Mouse (Mus musculus) right cerebral cortex, postnatal 14 days (tissue): ENCODE data around the gene Cfap73.

ENCODE experiments used
- DNase-seq: peaks from one replicate; pipeline ENCODE4 v3.0.0; 2022

Gene Cfap73

DNA sequence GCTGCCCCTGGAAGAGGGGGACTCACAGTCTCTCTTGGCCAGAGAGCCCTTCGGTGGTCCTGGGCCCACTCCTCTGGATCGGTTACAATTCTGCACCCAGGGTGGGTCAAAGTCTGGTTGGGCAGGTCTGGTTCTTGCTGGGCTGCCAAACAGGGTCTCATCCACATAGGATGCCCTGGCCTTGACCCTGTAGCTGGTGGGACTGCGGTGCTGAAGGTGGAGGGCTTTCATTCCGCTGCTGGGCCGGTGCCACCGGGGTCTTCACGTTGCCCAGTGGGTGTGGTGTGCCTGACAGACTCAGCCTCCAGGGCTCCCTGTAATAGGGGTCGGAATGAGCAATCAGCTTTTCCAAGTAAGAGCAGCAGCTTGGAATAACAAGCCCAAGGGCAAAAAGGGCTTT is 22.6 kb downstream of the Cfap73 start:
- no peak for DNase-seq

DNA sequence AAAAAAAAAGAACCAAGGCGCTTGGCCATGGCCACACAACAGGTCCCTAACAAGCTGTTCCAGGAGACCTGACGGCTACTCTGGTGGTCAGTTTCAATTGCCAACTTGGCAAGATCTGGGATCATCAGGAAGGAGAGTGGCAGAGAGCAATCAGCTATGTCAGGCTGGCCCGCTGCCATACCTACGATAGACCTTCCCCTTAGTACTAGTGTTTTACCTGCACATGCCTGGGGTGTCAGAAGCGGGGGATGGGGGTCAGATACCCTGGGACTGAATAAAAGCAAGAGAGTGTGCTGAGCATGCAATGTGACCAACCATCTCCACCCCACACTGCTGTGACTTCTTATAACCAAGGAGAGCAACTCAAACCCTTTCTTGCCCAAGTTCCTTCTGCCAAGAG is 23.1 kb downstream of the Cfap73 start:
- peak; percentile 41 for DNase-seq

DNA sequence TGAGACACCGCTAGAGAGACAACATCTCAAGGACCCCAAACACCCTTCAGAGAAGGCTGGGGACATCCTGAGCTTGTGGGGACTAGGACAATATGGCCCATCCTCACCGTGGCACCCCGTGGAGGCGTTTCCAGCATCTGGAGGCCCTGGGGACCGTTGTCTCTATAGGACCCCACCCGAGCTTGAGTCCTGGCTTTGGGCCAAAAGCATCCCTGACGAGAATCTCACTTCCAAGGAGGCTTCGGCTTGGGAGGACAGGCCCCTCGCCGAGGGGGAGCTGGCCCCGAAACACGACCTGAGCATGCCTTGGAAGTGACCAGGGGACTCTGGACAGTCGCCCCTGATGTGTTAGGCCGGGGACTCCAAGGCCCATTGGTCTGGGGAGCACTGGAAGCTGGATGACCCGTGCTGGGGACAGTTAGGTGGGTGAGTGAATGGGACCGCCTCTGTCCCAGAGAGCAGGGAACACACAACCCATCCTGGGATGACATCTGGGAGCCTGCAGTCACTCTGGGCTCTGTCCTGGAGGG is 24.7 kb downstream of the Cfap73 start:
- DNase-seq: no peak

DNA sequence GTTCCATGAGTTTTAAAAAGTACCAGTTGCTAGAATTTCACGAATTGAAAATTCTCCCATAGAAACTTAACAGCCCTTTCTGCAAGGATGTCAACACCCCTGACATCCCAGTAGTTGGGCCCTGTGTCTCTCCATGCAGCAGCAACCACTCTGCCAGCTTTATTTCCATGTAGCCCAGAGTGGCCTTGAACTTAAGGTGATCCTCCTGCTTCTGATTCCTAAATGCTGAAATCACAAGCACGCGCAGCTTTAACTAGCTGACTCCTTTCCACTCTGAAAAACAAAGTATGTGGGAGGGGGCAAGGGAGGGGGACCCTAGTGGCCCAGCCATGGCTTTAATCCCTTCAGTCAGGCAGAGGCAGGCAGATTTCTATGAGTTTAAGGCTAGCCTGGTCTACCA is 26.7 kb downstream of the Cfap73 start:
- no peak for DNase-seq

DNA sequence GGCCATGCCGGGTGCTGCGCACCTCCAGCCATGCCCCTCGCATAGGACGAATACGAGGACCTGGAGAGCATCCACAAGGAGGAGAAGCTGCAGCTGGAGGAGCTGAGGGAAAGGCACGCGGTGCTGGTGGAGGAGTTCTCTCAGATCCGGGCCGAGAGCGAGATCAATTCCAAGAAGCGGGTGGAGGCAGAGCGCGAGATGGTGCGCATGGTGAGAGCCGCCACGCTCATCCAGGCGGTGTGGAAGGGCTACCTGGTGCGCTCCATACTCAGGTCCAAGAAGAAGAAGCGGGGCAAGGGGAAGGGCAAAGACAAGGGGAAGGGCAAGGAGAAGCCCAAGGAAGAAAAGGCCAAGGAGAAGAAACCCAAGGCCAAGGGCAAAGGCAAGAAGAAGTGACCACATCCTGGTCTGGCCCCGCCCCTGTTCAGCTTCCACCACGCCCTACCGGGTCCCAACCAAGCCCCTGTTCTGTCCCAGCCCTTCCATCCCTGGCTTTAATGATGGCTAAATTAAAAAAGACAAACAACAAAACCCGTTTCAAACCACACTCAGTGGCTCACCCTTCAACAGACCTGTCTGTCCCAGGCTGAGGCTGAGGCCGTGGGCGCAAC is 27.3 kb downstream of the Cfap73 start:
- no peak for DNase-seq

DNA sequence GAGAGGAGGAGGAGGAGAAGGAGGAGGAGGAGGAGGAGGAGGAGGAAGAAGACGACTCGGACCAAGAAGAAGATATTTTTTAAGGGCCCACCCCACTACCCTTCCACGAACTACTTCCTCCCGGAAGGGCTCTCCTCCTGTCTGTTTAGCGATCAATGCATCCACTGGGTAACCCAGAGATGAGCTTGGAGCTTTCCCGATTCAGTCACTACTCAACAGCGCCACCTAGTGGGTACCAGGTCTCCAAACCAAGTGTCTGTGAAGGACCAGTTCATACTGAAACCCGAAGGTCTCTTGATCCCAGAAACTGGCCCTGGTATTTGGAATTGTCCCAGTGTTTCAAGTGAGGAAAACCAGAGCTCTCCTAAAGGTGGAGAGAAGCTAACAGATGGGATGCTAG is 28.3 kb downstream of the Cfap73 start:
- DNase-seq: peak; percentile 93

DNA sequence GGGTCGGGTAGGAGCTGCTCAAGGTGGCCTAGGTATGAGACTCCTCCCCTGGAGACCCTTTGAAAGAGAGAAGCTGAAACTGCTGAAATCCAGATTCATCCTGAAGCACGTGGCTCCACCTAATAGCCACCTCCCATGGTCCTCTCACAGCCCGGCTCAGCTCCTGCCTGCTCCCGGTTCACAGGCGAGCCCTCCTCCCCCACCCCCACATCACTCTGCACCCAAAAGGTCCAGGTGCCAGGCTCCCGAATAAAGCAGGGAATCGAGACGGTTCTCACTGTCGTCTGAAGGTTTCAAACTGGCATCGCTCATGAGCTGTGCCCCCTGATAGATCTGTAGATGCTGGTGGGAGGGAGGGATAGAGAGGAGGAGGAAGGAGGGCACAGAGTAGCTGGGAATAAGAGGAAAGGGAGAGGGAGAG is 28.8 kb downstream of the Cfap73 start:
- DNase-seq: no peak

DNA sequence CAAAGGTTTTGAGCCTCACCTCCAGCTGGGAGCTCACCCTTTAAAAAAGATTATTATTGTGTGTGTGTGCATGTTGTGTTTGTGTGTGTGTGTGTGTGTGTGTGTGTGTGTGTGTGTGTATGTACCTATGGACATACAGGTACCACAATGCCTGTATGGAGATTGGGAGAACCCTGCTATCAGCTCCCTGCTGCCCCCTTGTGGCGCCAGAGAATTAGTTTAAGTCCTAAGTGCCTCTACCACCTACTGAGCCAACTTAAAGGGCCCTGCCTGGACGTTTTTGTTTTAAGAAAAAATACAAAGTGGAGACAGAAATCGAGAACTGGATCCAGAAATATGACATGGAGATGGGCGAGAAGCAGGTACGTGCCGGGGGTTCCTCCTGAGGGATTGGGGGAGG is 29.2 kb downstream of the Cfap73 start:
- DNase-seq: peak; percentile 93

DNA sequence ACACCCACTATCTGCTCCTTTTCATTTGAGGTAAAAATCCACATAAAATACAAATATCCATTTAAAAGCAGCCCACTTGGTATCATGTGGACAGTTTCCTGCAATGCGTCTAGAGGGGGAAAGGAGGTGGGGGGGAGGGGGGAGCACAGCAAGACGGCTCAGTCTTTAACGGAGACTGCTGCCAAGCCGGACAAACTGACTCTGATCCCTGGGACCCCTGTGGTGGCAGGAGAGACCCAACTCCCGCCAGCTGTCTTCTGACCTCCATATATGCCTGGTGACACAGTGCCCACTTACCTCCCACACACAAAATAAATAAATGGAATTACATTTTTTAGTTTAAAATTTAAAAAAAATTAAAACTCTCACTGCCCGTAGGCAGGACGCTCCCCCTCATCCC is 30.5 kb downstream of the Cfap73 start:
- DNase-seq: no peak

DNA sequence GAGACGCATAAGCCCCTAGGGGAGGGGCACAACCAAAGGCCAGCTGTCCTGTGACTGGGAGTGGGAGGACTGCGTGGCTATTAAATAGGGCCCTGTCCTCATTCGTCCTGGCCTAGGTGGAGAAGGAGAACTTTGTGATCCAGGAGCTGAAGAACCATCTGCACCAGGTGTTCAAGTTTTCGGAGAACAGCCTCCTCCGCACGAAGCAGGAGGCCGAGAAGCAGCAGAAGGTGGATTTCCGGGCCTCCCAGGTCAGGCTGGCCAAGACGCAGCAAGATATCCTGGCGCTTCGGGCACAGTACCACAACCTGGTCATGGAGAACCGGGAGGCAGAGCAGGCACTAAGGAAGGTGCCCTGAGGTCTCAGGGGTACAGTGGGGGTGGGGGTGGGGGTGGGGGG is 31.8 kb downstream of the Cfap73 start:
- DNase-seq: no peak

DNA sequence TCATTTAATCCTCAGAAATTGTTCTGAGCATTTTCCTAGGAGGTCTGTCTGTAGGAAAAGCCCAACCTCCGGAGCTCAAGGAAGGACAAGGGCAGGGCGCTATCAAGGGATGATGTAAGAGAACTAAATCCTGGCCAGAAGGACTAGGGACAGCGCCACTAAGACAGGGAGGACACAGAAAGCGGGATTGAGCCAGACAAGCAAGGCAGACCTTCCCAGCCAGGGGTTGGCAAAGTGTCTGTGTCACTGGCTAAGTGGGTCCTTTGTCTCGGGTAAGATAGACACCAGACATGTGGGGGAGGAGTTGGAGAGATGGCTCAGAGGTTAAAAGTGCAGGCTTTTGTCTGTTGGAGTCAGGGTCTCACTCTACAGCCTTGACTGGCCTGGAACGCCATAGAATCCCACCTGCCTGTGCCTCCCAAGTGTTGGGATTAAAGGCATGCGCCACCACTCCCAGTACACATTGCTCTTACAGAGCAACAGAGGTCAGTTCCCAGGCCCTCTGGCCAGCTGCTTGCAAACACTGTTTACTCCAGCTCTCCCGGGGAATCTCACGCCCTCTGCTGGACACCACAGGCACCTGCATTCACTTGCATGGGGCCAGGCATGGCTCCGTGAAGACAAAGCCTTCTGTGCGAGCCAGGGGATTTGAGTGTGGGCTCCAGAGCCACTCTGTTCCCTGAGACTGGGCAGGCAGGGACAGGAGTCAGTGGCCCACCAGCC is 32.9 kb downstream of the Cfap73 start:
- no peak for DNase-seq

DNA sequence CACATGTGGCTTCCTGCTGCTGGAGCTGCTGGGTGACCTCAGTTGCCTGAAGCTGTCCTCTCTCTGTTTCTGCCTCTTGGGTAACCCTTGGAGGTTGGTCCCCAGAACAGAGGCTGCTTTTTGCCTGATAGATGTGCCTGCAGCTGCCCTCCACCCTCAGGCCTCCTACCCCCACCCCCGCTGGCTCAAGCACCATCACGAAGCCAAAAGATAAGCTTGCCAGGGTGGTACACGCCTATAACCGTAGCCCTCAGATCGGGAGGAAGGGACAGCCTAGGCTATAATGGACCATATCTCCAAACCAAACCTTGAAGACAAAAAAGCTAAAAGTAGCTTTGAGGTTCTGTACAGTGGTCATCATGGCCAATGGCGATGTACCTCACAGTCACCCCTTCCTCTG is 34.4 kb downstream of the Cfap73 start:
- no peak for DNase-seq

DNA sequence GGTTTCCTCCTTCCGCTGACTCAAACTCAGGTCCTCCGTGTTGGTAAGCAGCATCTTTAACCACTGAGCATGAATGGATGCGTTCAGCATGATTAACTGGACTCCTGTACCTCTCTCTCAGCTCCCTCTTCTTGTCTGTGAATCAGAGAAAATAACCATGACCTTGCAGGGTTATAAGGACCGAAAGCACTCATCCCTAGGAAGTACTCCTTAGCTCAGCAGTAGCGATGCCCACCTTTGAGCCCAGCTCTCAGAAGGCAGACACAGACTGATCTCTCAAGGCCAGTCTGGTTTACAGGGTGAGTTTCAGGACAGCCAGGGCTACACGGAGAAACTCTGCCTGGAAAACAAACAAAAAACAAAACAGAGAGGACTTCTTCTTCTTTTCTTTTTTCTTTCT is 39.5 kb downstream of the Cfap73 start:
- no peak for DNase-seq

DNA sequence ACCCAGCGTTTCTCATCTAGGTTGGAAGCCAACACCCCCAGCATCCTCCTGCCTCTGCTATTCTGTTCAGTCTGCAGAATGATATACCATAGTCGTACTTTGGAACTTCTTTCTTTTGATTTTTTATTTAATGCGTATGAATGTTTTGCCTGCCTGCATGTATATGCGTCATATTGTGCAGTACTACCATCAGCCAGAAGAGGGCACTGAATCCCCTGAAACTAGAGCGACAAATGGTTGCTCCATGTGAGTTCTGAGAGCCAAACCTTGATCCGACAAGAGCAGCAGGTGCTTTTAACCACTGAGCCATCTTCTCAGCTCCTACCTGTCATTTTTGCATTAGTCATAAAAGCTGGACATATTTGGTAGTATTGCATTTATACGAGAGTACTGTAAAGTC is 41.9 kb downstream of the Cfap73 start:
- peak; percentile 45 for DNase-seq

DNA sequence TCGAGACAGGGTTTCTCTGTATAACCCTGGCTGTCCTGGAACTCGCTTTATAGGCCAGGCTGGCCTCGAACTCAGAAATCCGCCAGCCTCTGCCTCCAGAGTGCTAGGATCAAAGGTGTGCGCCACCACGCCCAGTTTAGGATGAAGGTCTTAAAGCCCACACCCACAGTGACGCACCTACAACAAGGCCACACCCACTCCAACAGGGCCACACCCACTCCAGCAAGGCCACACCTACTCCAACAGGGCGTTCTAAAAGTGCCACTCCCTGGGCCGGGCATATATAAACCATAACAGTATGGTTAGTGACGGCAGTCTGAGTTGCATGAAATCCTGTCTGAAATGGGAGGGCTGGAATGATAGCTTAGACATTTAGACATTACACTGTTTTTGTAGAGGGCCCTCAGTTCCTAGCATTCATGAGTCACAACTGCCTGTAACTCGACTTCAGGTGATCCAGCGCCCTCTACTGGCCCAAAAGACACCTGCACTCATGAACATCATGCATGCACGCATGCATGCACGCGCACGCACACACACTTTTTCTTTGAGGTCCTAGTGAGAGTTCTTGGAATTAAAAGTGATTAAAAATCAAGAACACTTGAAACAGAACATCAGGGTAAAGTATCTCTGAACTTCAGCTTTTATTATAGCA is 43.6 kb downstream of the Cfap73 start:
- DNase-seq: peak; percentile 49

DNA sequence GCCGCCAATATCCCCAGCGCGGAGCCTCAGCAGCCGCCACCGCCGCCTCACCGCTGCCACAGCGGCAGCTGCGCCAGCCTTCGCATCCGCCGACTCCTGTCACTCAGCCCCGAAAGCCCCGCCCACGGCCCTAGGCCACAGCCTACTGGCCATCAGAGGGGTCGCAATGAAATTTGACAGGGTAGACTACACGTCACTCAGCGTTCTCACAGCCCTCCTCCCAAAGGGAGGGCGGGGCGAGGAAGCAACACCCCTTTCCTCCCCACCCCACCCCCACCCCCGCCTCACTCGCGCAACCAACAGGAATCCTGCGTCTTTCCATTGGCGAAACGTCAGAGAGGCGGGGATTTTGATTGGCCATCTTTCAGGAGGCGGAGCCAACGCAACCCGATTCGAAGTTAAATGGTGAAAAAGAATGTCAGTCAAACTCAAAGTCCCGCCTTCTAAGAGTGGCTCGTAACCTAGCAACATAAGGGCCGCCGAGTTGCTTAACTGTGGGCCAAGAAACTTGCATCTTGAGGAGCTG is 45.4 kb downstream of the Cfap73 start, which contains the start of the genes Tpcn1 and Iqcd:
TSS of gene Tpcn1 (minus strand) at position 105 of the 526 bp plus-strand sequence.
TSS of gene Iqcd (plus strand) at position 448 of the 526 bp plus-strand sequence.
- peak; percentile 99 for DNase-seq

DNA sequence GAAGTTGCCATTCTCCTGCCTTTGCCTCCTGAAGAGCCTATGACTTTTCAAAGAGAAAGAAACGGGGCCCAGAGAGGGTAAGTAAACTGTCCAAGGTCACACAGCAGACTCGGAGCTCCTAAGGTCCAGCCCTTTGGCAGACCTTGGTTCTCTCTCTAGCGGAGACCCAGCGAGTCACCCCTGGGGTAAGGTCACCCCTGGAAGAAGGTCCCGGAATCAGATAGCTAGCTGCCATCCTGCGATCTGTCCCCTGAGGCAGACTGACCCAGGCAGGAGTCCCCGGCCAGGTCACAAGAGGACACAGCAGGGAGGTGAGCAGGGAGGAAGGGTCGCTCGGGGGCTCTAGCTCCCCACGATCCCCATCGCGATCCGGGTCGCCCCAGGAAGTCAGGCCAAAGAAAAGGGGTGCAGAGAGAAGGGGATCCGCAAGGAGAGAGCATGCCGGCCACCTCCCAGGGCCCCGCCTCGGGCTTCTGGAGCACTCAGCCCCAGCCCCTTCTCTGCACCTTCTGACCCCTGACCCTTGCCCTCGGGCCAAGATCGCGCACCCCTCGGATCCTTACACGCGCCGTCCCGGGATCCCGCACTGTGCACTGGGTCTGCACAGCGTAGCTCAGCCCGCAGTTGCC is 46.0 kb downstream of the Cfap73 start:
- no peak for DNase-seq

DNA sequence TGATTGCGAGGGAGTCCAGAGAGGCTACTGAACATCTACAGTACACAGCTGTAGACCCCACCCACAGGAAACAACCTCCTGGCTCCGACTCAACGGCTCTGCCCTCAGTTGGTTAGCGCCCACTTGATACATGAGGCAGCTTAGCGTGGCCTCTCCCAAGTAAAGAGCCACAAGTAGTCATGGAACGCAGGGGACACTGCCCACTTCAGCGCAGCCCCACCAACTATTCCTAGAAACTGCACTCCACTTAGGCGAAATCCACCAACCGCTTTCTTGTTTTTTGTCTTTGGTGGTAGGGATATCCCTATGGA is 46.5 kb downstream of the Cfap73 start:
- no peak for DNase-seq

DNA sequence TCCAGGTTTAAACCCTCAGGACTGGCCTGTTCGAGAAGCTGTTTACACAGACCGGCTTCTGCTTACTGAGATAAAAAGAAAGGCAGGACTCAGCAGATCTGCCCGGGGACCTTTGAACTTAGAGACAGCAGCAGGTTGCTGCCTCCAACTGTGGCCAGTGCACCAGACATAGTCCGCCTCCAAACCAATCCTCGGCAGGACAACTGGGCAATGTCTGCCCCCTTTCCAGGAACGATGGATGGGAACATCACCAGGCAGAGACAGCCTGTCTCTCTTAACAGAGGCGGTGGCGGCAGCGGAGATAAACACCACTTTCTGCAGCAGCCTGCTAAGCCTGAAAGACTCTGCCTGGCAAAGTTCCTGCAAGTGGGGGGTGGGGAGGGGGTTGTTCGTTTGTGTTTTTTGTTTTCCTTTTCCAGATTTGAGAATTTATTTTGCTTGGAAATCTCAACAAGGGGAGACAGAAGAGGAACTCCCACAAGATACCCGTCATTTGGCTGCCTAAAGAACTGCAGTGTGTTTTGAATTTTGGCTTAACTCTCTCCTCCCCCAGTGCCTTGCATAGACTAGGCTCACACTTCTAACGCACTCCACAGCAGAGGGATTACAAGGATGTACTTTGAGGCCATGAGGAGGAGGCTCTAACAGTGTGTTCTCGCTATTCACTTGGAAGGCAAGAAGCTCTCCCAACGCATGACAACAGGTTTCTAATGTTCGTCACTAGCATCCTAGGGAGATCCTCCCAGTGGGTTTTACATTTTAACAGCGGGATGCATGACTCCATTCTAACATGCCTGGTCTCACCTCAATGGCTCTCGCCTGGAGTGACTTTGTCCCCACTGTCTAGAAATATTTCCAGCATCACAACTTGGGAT is 47.1 kb downstream of the Cfap73 start:
- peak; percentile 51 for DNase-seq

DNA sequence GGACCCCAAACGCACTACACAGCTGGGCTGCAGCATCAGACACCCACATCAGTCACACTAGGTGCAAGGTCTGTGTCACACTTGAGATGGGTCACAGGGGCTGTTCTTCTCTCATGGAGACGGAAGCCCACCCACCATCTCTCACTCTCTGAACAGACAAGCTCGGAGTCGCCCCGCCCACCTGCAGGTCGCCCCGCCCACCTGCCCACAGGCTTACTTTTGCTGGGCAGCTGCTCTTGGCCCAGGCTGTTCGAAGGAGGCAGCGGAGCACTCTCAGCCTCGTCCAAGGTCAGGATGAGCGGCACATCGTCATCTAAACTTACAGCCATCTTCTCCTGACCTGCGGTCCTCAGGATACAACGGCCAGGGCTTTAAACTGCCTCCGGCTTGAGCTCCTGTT is 49.1 kb downstream of the Cfap73 start:
- no peak for DNase-seq

DNA sequence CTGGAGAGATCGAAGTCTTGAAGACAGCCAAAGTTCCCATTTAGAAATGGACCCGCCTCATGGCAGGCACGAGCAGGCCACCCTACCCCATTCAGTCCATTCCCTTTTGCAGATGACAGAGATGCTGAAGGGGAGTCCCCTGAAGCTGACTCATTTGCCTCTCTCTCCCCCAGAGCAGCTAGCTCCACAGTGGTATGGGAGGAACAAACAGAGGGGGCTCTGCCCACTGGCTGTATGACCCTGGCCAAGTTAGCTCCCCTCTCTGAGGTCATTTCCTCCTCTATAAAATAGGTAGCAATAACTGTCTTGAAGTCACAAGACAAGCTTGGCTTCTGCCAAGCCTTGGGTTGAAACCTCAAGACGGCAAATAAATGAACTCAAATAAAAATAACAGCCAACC is 50.5 kb downstream of the Cfap73 start:
- no peak for DNase-seq

DNA sequence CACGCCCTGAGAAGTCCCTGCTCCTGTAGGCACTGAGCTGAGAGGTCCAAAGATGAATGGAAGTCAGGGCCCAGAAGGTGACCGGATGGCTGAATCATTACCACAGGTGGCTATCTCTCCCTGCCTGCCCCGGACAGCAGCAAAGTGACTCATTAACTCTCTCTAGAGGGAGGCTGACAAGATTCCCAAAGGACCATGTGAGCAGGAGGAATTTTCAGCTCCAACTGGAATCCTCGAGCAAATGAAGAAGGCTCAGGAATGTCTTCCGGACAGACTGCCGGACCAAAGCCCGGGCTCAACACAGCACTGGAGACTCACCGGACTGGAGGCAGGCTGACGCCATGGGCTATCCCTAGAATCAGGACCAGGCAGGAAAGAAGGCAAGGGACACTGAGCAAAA is 52.0 kb downstream of the Cfap73 start:
- DNase-seq: no peak
